Mouse (Mus musculus) ES-E14 (cell line): ENCODE results near the gene Cd69.

ENCODE experiments used
- CHD2 ChIP-seq: IDR thresholded peaks from 2 replicates; pipeline ENCODE4 v1.6.1; 2014; ENCODE audit warnings: mild to moderate bottlenecking, low read depth, low read length, inconsistent platforms
- HCFC1 ChIP-seq: IDR thresholded peaks from 2 replicates; pipeline ENCODE4 v1.6.1; 2012; ENCODE audit warnings: low read length, inconsistent platforms, borderline replicate concordance; ENCODE audit not compliant: insufficient read depth
- MAFK ChIP-seq: IDR thresholded peaks from 2 replicates; pipeline ENCODE4 v1.6.1; 2014; ENCODE audit warnings: mild to moderate bottlenecking, low read depth, low read length, inconsistent platforms; ENCODE audit not compliant: insufficient read depth
- ZNF384 ChIP-seq: IDR thresholded peaks from 2 replicates; pipeline ENCODE4 v1.6.1; 2012; ENCODE audit warnings: low read depth, low read length, inconsistent platforms

DNA sequence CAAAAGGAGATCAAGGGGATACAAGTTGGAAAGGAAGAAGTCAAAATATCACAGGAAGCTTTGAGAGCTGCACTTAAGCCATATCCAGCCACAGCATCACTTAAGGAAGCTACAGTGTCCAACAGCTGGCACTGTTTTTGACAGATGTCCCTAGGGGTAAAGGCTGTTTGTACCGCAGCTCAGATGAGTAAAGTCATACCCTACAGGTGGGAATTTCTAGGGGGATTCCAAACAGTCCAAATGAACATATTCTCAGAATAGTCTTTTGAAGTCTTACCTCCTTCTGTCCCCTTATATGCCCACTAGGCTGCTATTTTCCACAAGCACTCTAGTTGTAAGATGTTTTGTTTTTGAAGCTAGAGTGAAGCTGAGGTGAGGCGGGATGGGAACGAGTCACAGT is 37.3 kb upstream of the Cd69 start:
- TF ChIP-seq MAFK (no peak), ZNF384 (no peak), CHD2 (no peak), HCFC1 (no peak)
